Mouse (Mus musculus) ES-Bruce4 (cell line): ENCODE measurements around the gene Tsga13. TPM values are rescaled to one million over a fixed set of nuclear protein-coding genes. Genes with fewer than 3 reads are reported as not detected.

Experiments used
- H3K27ac ChIP-seq: 2 replicates; pipeline ENCODE4 v1.5.1; 2012; ENCODE audit warnings: low read length, inconsistent platforms; ENCODE audit not compliant: insufficient read depth
- H3K27me3 ChIP-seq: 2 replicates; pipeline ENCODE4 v1.6.1; 2012; ENCODE audit warnings: mild to moderate bottlenecking, low read length, inconsistent platforms; ENCODE audit not compliant: control insufficient read depth, poor library complexity, insufficient read depth, severe bottlenecking
- H3K36me3 ChIP-seq: 2 replicates; pipeline ENCODE4 v1.6.1; 2012; ENCODE audit warnings: inconsistent platforms, mild to moderate bottlenecking, low read length, moderate library complexity; ENCODE audit not compliant: control insufficient read depth, poor library complexity, insufficient read depth, severe bottlenecking
- H3K4me1 ChIP-seq: one replicate; pipeline ENCODE4 v1.8.1; 2011; ENCODE audit warnings: low read length; ENCODE audit not compliant: control insufficient read depth, insufficient read depth
- H3K4me3 ChIP-seq: 2 replicates; pipeline ENCODE4 v1.5.1; 2011; ENCODE audit warnings: low read depth, mild to moderate bottlenecking, low read length
- H3K9ac ChIP-seq: 2 replicates; pipeline ENCODE4 v1.6.1; 2012; ENCODE audit warnings: low read depth, mild to moderate bottlenecking, inconsistent platforms; ENCODE audit not compliant: poor library complexity, severe bottlenecking
- H3K9me3 ChIP-seq: replicated peaks from 2 replicates; pipeline ENCODE4 v1.6.1; 2012; ENCODE audit warnings: mild to moderate bottlenecking, low read length, inconsistent platforms; ENCODE audit not compliant: control insufficient read depth, poor library complexity, insufficient read depth, severe bottlenecking
- CTCF ChIP-seq: IDR thresholded peaks from one replicate; pipeline ENCODE4 v1.8.1; 2011; ENCODE audit warnings: low read depth, low read length
- EP300 ChIP-seq: IDR thresholded peaks from 2 replicates; pipeline ENCODE4 v1.6.1; 2011; ENCODE audit warnings: low read depth, low read length; ENCODE audit not compliant: insufficient read depth
- POLR2A ChIP-seq: IDR thresholded peaks from one replicate; pipeline ENCODE4 v1.8.1; 2011; ENCODE audit warnings: low read length; ENCODE audit not compliant: insufficient read depth
- polyA plus RNA-seq: library from polyadenylated mRNA; stranded (reverse); fragments of >200 nt; gene quantifications from 2 replicates; pipeline ENCODE4 v1.2.4, GENCODE M21; 2011; ENCODE audit warnings: low read depth; ENCODE audit not compliant: missing spikeins, insufficient read depth, insufficient read length

Gene Tsga13
- polyA plus RNA-seq, 1 experiment, result 1.0 TPM

DNA sequence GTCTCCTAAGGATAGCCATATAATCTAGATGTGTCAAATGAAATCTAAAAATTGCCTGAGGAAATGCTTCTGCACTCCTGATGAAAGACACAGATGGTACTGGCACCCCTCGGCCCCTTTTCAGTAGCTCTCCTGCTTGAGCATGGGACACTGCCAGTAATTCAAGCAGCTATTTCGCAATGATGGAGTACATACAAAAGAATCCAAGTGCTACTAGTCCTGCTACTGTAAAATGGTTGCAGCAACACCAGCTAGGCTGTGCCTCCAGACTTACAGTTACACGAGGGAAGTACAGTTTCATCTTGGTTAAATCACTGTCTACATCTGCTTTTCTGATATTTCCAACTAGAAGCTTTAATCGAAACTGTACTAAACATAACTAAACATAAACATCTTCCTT is 31.9 kb downstream of the Tsga13 start:
- H3K36me3 ChIP-seq, result peaks cover 2% of the 10 kb centered on the region; the same call in 1 of the 2 replicates
- no peak overlapping the region for H3K9ac ChIP-seq
- H3K9me3 ChIP-seq, result no peaks in the 10 kb centered on the region
- H3K27ac ChIP-seq, result no peak overlapping the region
- H3K4me1 ChIP-seq, result no peaks in the 10 kb centered on the region
- no peaks in the 10 kb centered on the region for H3K27me3 ChIP-seq
- TF ChIP-seq POLR2A (no peak), EP300 (no peak), CTCF (no peak)
- no peak overlapping the region for H3K4me3 ChIP-seq

GRCm38 (mm10) chr6:30876661-30877060 is 38.7 kb downstream of the Tsga13 start:
- H3K9me3 ChIP-seq, result no peaks in the 10 kb centered on the region
- TF ChIP-seq CTCF (no peak), EP300 (no peak), POLR2A (no peak)
- no peaks in the 10 kb centered on the region for H3K27me3 ChIP-seq
- no peak overlapping the region for H3K4me3 ChIP-seq
- H3K27ac ChIP-seq, result no peak overlapping the region
- H3K4me1 ChIP-seq, result no peaks in the 10 kb centered on the region
- no peak overlapping the region for H3K9ac ChIP-seq
- H3K36me3 ChIP-seq, result no peaks in the 10 kb centered on the region; the same call in 1 of the 2 replicates

- TF ChIP-seq CTCF (no peak), EP300 (no peak), POLR2A (no peak)
- H3K27ac ChIP-seq, result no peak overlapping the region
- no peaks in the 10 kb centered on the region for H3K9me3 ChIP-seq
- no peak overlapping the region for H3K4me3 ChIP-seq
- H3K4me1 ChIP-seq, result no peaks in the 10 kb centered on the region
- no peaks in the 10 kb centered on the region for H3K36me3 ChIP-seq
- no peaks in the 10 kb centered on the region for H3K27me3 ChIP-seq
- H3K9ac ChIP-seq, result no peak overlapping the region
These were observed 48.9 kb downstream of the Tsga13 start for GRCm38 (mm10) chr6:30866501-30866900.

GRCm38 (mm10) chr6:30865031-30865678 is 50.2 kb downstream of the Tsga13 start:
- Histone ChIP-seq H3K27me3 (no peaks in the 10 kb centered on the region), H3K27ac (no peak overlapping the region), H3K9ac (no peak overlapping the region), H3K9me3 (no peaks in the 10 kb centered on the region), H3K4me1 (no peaks in the 10 kb centered on the region), H3K36me3 (no peaks in the 10 kb centered on the region), H3K4me3 (no peak overlapping the region)
- no peak for TF ChIP-seq EP300
- no peak for TF ChIP-seq CTCF
- TF ChIP-seq POLR2A, result no peak

GRCm38 (mm10) chr6:30855956-30856355 is 59.4 kb downstream of the Tsga13 start:
- no peaks in the 10 kb centered on the region for H3K4me1 ChIP-seq
- no peaks in the 10 kb centered on the region for H3K27me3 ChIP-seq
- no peaks in the 10 kb centered on the region for H3K9me3 ChIP-seq
- TF ChIP-seq EP300, result no peak
- no peak for TF ChIP-seq CTCF
- TF ChIP-seq POLR2A, result no peak
- H3K9ac ChIP-seq, result no peak overlapping the region
- H3K4me3 ChIP-seq, result no peak overlapping the region
- H3K27ac ChIP-seq, result no peak overlapping the region
- peaks cover 2% of the 10 kb centered on the region; the same call in 1 of the 2 replicates for H3K36me3 ChIP-seq

GRCm38 (mm10) chr6:30855205-30855604 is 60.2 kb downstream of the Tsga13 start:
- H3K27ac ChIP-seq, result no peak overlapping the region
- H3K4me1 ChIP-seq, result no peaks in the 10 kb centered on the region
- H3K4me3 ChIP-seq, result no peak overlapping the region
- TF ChIP-seq CTCF, result no peak
- TF ChIP-seq POLR2A, result no peak
- TF ChIP-seq EP300, result no peak
- no peak overlapping the region for H3K9ac ChIP-seq
- no peaks in the 10 kb centered on the region for H3K9me3 ChIP-seq
- H3K27me3 ChIP-seq, result no peaks in the 10 kb centered on the region
- peaks cover 2% of the 10 kb centered on the region; the same call in 1 of the 2 replicates for H3K36me3 ChIP-seq
